Mouse (Mus musculus): ENCODE results near the gene Stat3.

GRCm38 (mm10) chr11:100975241-100975640, 35.9 kb upstream of the Stat3 start:
- no peak for TF ChIP-seq CTCF (IDR thresholded peaks at IDR 0.05; ENCODE audit: low read depth, low read length)
- TF ChIP-seq GATA1 (IDR thresholded peaks at IDR 0.05; ENCODE audit: borderline replicate concordance, low read length) = no peak

Measured in G1E (cell line).